Mouse (Mus musculus) thymus, adult 2 months (tissue): ENCODE measurements around the gene Ranbp3l.

ENCODE experiments used
- CTCF ChIP-seq: fragments of 200-500 bp; IDR thresholded peaks from 2 replicates; pipeline ENCODE4 v1.5.1; 2012; ENCODE audit warnings: mild to moderate bottlenecking, control low read depth, low read length, moderate library complexity, borderline replicate concordance; ENCODE audit not compliant: control insufficient read depth, poor library complexity, insufficient read depth; ENCODE audit errors: extremely low read depth
- POLR2A ChIP-seq: fragments of 200-500 bp; IDR thresholded peaks from 2 replicates; pipeline ENCODE4 v1.6.1; 2012; ENCODE audit warnings: mild to moderate bottlenecking, low read length, control low read depth, moderate library complexity; ENCODE audit not compliant: control insufficient read depth, poor library complexity, insufficient read depth; ENCODE audit errors: extremely low read depth

DNA sequence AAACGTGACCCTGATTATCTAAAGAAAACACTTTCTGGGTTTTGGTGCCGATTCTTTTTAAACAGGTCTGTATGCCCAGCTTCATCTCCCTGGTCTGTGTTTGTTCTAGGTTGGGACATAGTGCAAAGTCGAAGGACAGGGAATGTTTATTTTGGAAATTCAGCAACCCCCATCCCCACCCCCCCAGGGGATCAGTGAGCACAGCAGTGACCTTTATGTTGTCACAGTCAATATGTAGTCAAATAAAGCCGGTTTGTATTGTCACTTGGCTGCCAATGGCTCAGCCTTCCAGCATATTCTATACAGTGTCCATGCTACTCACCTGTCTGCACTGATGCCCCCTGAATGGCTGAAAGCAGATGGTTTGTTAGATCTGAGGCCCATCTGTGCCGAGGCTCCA is 146.8 kb downstream of the Ranbp3l start:
- TF ChIP-seq CTCF (no peak), POLR2A (no peak)
